Mouse (Mus musculus) left cerebral cortex, adult 8-10 months (tissue): ENCODE results near the gene BC048507. TPM values are rescaled to one million over a fixed set of nuclear protein-coding genes. Genes with fewer than 3 reads are reported as not detected.

Experiments
- total RNA-seq, 4 experiments: library from RNA; stranded (reverse); gene quantifications; 2 replicates each; pipeline ENCODE4 v1.2.4; 2022

BC048507 gene
- total RNA-seq, 4 experiments from 2014 or later: not detected

Other genes with a start within 250 kb of the BC048507 start
- 1 to 10 TPM in 2 of 4 experiments, under 1 TPM in 2; 0.89 to 3.2 (median 1.7) TPM for gene Gm49345, start 225.6 kb upstream of the BC048507 start, total RNA-seq
- gene Zfp729a, start 225.5 kb upstream of the BC048507 start, total RNA-seq: 10 to 100 TPM in 3 of 4 experiments, 1 to 10 TPM in 1; 7.8 to 13.7 (median 10.4) TPM
- gene Zfp738, start 176.3 kb upstream of the BC048507 start, total RNA-seq: 10 to 100 TPM; 21.5 to 29.8 (median 22.6) TPM
- 10 to 100 TPM; 13.1 to 14.0 (median 13.6) TPM for gene Zfp65, start 134.2 kb upstream of the BC048507 start, total RNA-seq
- 10 to 100 TPM in 1 of 4 experiments, 1 to 10 TPM in 3; 6.6 to 10.2 (median 6.6) TPM for gene Zfp85, start 108.1 kb upstream of the BC048507 start, total RNA-seq
- 1 to 10 TPM; 3.4 to 6.4 (median 5.6) TPM for gene Zfp493, start 83.6 kb upstream of the BC048507 start, total RNA-seq
- gene Zfp273, start 49.6 kb upstream of the BC048507 start, total RNA-seq: 10 to 100 TPM in 1 of 4 experiments, 1 to 10 TPM in 3; 5.7 to 10.3 (median 7.9) TPM
- 10 to 100 TPM in 1 of 4 experiments, 1 to 10 TPM in 3; 7.7 to 10.7 (median 9.4) TPM for gene Gm10037, start 32.2 kb upstream of the BC048507 start, total RNA-seq